Mouse (Mus musculus) limb, embryonic 14.5 days (tissue): Measurements from ENCODE around the gene Zkscan4. TPM values are rescaled to one million over a fixed set of nuclear protein-coding genes. Genes with fewer than 3 reads are reported as not detected.
"Not testable (repeated sequence)": the region's sequence is repeated elsewhere in the genome, so short reads cannot be mapped to it uniquely, and the experiment has no call there.

Experiments used
- ATAC-seq: fragments of 200-750 bp; cut with Nextera tagmentation; 2 replicates; pipeline ENCODE4 v1.8.0; 2017; ENCODE audit warnings: low read depth, moderate number of reproducible peaks, moderate TSS enrichment; ENCODE audit not compliant: low FRiP score
- DNase-seq: peaks from one replicate; pipeline ENCODE4 v3.0.0-alpha.2; 2015; ENCODE audit warnings: low spot score
- H3K27ac ChIP-seq: fragments of 300-500 bp; sonication (generic); replicated peaks from 2 replicates; pipeline ENCODE4 v1.5.1; 2014; ENCODE audit warnings: low read depth, mild to moderate bottlenecking, low read length, moderate library complexity, mixed read lengths
- H3K27me3 ChIP-seq: fragments of 300-500 bp; sonication (generic); 2 replicates; pipeline ENCODE4 v1.6.1; 2014; ENCODE audit warnings: low read length, mixed read lengths; ENCODE audit not compliant: control insufficient read depth, insufficient read depth
- H3K36me3 ChIP-seq: fragments of 300-500 bp; sonication (generic); 2 replicates; pipeline ENCODE4 v1.6.1; 2014; ENCODE audit warnings: mild to moderate bottlenecking, low read length, moderate library complexity, mixed read lengths; ENCODE audit not compliant: control insufficient read depth, insufficient read depth
- H3K4me1 ChIP-seq: fragments of 300-500 bp; sonication (generic); 2 replicates; pipeline ENCODE4 v1.6.1; 2014; ENCODE audit warnings: antibody characterized with exemption, low read length, mixed read lengths; ENCODE audit not compliant: control insufficient read depth, insufficient read depth
- H3K4me2 ChIP-seq: fragments of 300-500 bp; sonication (generic); replicated peaks from 2 replicates; pipeline ENCODE4 v1.6.1; 2014; ENCODE audit warnings: low read depth, mild to moderate bottlenecking, low read length, moderate library complexity; ENCODE audit not compliant: severe bottlenecking
- H3K4me3 ChIP-seq: fragments of 300-500 bp; sonication (generic); replicated peaks from 2 replicates; pipeline ENCODE4 v1.5.1; 2014; ENCODE audit warnings: low read length
- H3K9ac ChIP-seq: fragments of 300-500 bp; sonication (generic); 2 replicates; pipeline ENCODE4 v1.6.1; 2014; ENCODE audit warnings: mild to moderate bottlenecking, low read depth, low read length, moderate library complexity; ENCODE audit not compliant: severe bottlenecking
- H3K9me3 ChIP-seq: fragments of 300-500 bp; sonication (generic); 2 replicates; pipeline ENCODE4 v1.6.1; 2016; ENCODE audit warnings: low read length; ENCODE audit not compliant: control insufficient read depth
- POLR2A ChIP-seq: fragments of 200-500 bp; IDR thresholded peaks from 2 replicates; pipeline ENCODE4 v1.8.0; 2012; ENCODE audit warnings: inconsistent platforms, mild to moderate bottlenecking, moderate library complexity, borderline replicate concordance; ENCODE audit not compliant: insufficient read depth, insufficient read length; ENCODE audit errors: extremely low read depth
- WGBS: fragments of 180-500 bp; shearing (Covaris S2); extraction: QIAGEN DNeasy Blood & Tissue Kit; methylation state at CpG from one replicate; pipeline ENCODE4 v1.1.7; 2014; 5-methylcytosine and 5-hydroxymethylcytosine counted together
- polyA plus RNA-seq, 2 experiments: library from polyadenylated mRNA; depleted of rRNA in 1 of 2; stranded (reverse) in 1 of 2; unstranded in 1 of 2; fragments of >200 nt; fragmentation: Nextera tagmentation in 1 of 2; extraction: Ambion mirVana in 1 of 2; gene quantifications; 2 replicates each; pipeline versions ENCODE4 v1.2.1 to v1.2.3; 2012 to 2014

The Zkscan4 gene
- polyA plus RNA-seq, 2 experiments, result 2.2 to 2.9 TPM

GRCm38 (mm10) chr13:21492847-21493246, 14.1 kb downstream of the Zkscan4 start:
- Histone ChIP-seq H3K9me3 (no peaks in the 10 kb centered on the region), H3K4me1 (no peaks in the 10 kb centered on the region), H3K27me3 (no peaks in the 10 kb centered on the region), H3K4me3 (no peak overlapping the region), H3K27ac (no peak overlapping the region), H3K9ac (no peak overlapping the region), H3K36me3 (no peaks in the 10 kb centered on the region), H3K4me2 (no peak overlapping the region)
- no peak for TF ChIP-seq POLR2A
- WGBS, result 92% methylated on average over 5 of the region's 5 CpGs
- no peak for DNase-seq
- ATAC-seq, result no peak

- H3K9ac ChIP-seq, result no peak within 1 kb of the TSS
- H3K4me3 ChIP-seq, result no peak within 1 kb of the TSS
- no peak for DNase-seq
- H3K36me3 ChIP-seq, result no peaks in the 10 kb centered on the region
- no peak for ATAC-seq
- no peaks in the 10 kb centered on the region for H3K9me3 ChIP-seq
- H3K4me2 ChIP-seq, result no peak within 1 kb of the TSS
- WGBS, result 92% methylated on average over 20 of the region's 21 CpGs
- H3K4me1 ChIP-seq, result no peaks in the 10 kb centered on the region
- TF ChIP-seq POLR2A, result no peak
- no peak within 1 kb of the TSS for H3K27ac ChIP-seq
- no peaks in the 10 kb centered on the region for H3K27me3 ChIP-seq
Observed at GRCm38 (mm10) chr13:21495080-21495479, 16.4 kb downstream of the Zkscan4 start, which contains the start of gene AK157302. Gene AK157302, plus strand, starts transcription at chr13:21495223.

- not testable (repeated sequence) for ATAC-seq, H3K4me1 ChIP-seq, DNase-seq, H3K36me3 ChIP-seq, H3K27me3 ChIP-seq, H3K9me3 ChIP-seq, H3K4me3 ChIP-seq, H3K27ac ChIP-seq, H3K4me2 ChIP-seq, H3K9ac ChIP-seq
- WGBS, result 92% methylated on average over 17 of the region's 17 CpGs
Observed at GRCm38 (mm10) chr13:21501182-21501581, 22.5 kb downstream of the Zkscan4 start, which contains the start of gene Gm11273. Gene Gm11273, minus strand, starts transcription at chr13:21501418.

GRCm38 (mm10) chr13:21502296-21502695, 23.6 kb downstream of the Zkscan4 start:
- no peak for TF ChIP-seq POLR2A
- no peak overlapping the region for H3K27ac ChIP-seq
- H3K9me3 ChIP-seq, result no peaks in the 10 kb centered on the region
- H3K9ac ChIP-seq, result no peak overlapping the region
- ATAC-seq (no peak), DNase-seq (no peak)
- H3K4me2 ChIP-seq, result no peak overlapping the region
- H3K4me3 ChIP-seq, result no peak overlapping the region
- H3K4me1 ChIP-seq, result no peaks in the 10 kb centered on the region
- WGBS, result 84% methylated on average over 5 of the region's 5 CpGs
- no peaks in the 10 kb centered on the region for H3K36me3 ChIP-seq
- no peaks in the 10 kb centered on the region for H3K27me3 ChIP-seq

- peak; percentile 93 for DNase-seq
- Histone ChIP-seq H3K4me1 (no peaks in the 10 kb centered on the region), H3K4me3 (peak overlapping the region; percentile 62), H3K4me2 (peak overlapping the region; percentile 56), H3K27me3 (no peaks in the 10 kb centered on the region), H3K9me3 (no peaks in the 10 kb centered on the region), H3K36me3 (no peaks in the 10 kb centered on the region), H3K9ac (peak overlapping the region; percentile 67), H3K27ac (peak overlapping the region; percentile 86)
- TF ChIP-seq POLR2A, result peak; percentile 17; the same call in 1 of the 2 replicates
- peak; percentile 99 for ATAC-seq
- under 1% methylated on average over 21 of the region's 21 CpGs for WGBS
Observed at GRCm38 (mm10) chr13:21506221-21506649, 27.5 kb downstream of the Zkscan4 start.

GRCm38 (mm10) chr13:21530136-21530535, 51.4 kb downstream of the Zkscan4 start:
- H3K27me3 ChIP-seq, result no peaks in the 10 kb centered on the region
- H3K9me3 ChIP-seq, result no peaks in the 10 kb centered on the region
- 0 out of 2 replicates have a peak, but pooled peaks cover 6% of the 10 kb centered on the region for H3K4me1 ChIP-seq
- ATAC-seq, result no peak
- peak overlapping the region; percentile 88 for H3K4me3 ChIP-seq
- 52% methylated on average over 7 of the region's 7 CpGs for WGBS
- no peak overlapping the region for H3K27ac ChIP-seq
- DNase-seq, result no peak
- peaks cover 13% of the 10 kb centered on the region for H3K36me3 ChIP-seq
- H3K9ac ChIP-seq, result peak overlapping the region; percentile 26
- TF ChIP-seq POLR2A, result no peak
- peak overlapping the region; percentile 54 for H3K4me2 ChIP-seq
